Mouse (Mus musculus) forebrain, embryonic 14.5 days (tissue): ENCODE measurements at regions not wholly inside any gene's neighbourhood (a gene's known extent, or its start where the extent isn't known, plus 50 kb on each side); places are given as distances from the start of the nearest gene placed in this dataset. TPM values are rescaled to one million over a fixed set of nuclear protein-coding genes. Genes with fewer than 3 reads are reported as not detected.
A peak's percentile ranks its signal among the peaks of the same experiment; 100 is the strongest.

Source experiments
- ATAC-seq: fragments of 200-750 bp; cut with Nextera tagmentation; 2 replicates; pipeline ENCODE4 v1.8.0; 2017; ENCODE audit warnings: mild to moderate bottlenecking, moderate library complexity
- DNase-seq: peaks from one replicate; pipeline ENCODE4 v3.0.0-alpha.2; 2015; ENCODE audit warnings: low spot score
- H3K27ac ChIP-seq: fragments of 300-500 bp; sonication (generic); 2 replicates; pipeline ENCODE4 v1.5.1; 2014; ENCODE audit warnings: low read depth, mild to moderate bottlenecking, control low read depth, low read length, moderate library complexity
- H3K27me3 ChIP-seq: fragments of 300-500 bp; sonication (generic); replicated peaks from 2 replicates; pipeline ENCODE4 v1.6.1; 2014; ENCODE audit warnings: low read length, control low read depth, mixed read lengths; ENCODE audit not compliant: control insufficient read depth, insufficient read depth
- H3K36me3 ChIP-seq: fragments of 300-500 bp; sonication (generic); 2 replicates; pipeline ENCODE4 v1.6.1; 2014; ENCODE audit warnings: low read length, control low read depth; ENCODE audit not compliant: control insufficient read depth, insufficient read depth
- H3K4me1 ChIP-seq: fragments of 300-500 bp; sonication (generic); 2 replicates; pipeline ENCODE4 v1.6.1; 2014; ENCODE audit warnings: antibody characterized with exemption, low read length, control low read depth; ENCODE audit not compliant: control insufficient read depth, insufficient read depth
- H3K4me2 ChIP-seq: fragments of 300-500 bp; sonication (generic); 2 replicates; pipeline ENCODE4 v1.6.1; 2014; ENCODE audit warnings: mild to moderate bottlenecking, control low read depth, low read length
- H3K4me3 ChIP-seq: fragments of 300-500 bp; sonication (generic); 2 replicates; pipeline ENCODE4 v1.5.1; 2014; ENCODE audit warnings: low read depth, low read length, control low read depth
- H3K9ac ChIP-seq: fragments of 300-500 bp; sonication (generic); 2 replicates; pipeline ENCODE4 v1.6.1; 2014; ENCODE audit warnings: mild to moderate bottlenecking, low read length, control low read depth, moderate library complexity
- H3K9me3 ChIP-seq: fragments of 300-500 bp; sonication (generic); replicated peaks from 2 replicates; pipeline ENCODE4 v1.6.1; 2016; ENCODE audit warnings: low read length, control low read depth, mixed read lengths; ENCODE audit not compliant: control insufficient read depth
- WGBS: fragments of 180-500 bp; shearing (Covaris S2); extraction: QIAGEN DNeasy Blood & Tissue Kit; methylation state at CpG from one replicate; pipeline ENCODE4 v1.1.7; 2014; 5-methylcytosine and 5-hydroxymethylcytosine counted together
- microRNA-seq: library from miRNA; unstranded; fragments of <30 nt; microRNA quantifications from one replicate; pipeline ENCODE4, GENCODE M21; 2016

DNA sequence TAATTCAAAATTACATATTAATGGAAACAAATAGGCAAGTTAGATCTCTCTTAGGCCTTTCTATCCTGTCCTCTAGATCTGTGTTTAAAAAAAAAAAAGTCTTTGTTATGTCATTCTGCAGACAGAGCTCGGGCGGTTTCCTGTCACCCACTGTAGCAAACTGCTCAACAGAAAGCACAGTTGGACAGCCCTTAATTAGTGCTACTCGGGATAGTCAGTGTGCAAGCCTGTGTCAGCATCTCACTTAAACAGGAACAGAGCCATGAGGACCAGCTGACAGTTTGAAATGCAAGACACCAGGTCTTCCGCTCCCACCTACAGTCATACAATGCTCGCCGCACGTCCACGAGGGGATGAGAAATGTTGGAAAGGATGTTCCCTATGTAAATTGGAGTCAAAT lies 170.5 kb downstream of the Nr4a2 start:
- Histone ChIP-seq H3K27ac (no peak overlapping the region), H3K4me2 (no peak overlapping the region), H3K27me3 (no peaks in the 10 kb centered on the region), H3K9me3 (no peaks in the 10 kb centered on the region), H3K4me1 (no peaks in the 10 kb centered on the region), H3K9ac (no peak overlapping the region), H3K4me3 (no peak overlapping the region), H3K36me3 (no peaks in the 10 kb centered on the region)
- WGBS: 62% methylated on average over 8 of the region's 8 CpGs
- DNase-seq: peak; percentile 33
- peak; percentile 61; the same call in 1 of the 2 replicates for ATAC-seq

- Histone ChIP-seq H3K4me1 (no peaks in the 10 kb centered on the region), H3K27me3 (no peaks in the 10 kb centered on the region), H3K9ac (no peak overlapping the region), H3K4me2 (no peak overlapping the region), H3K9me3 (no peaks in the 10 kb centered on the region), H3K36me3 (no peaks in the 10 kb centered on the region), H3K27ac (no peak overlapping the region), H3K4me3 (no peak overlapping the region)
- no peak for ATAC-seq
- 95% methylated on average over 5 of the region's 5 CpGs for WGBS
- no peak for DNase-seq
Observed at GRCm38 (mm10) chr2:56912531-56912930, 211.3 kb downstream of the Nr4a2 start.

- DNase-seq (no peak), ATAC-seq (no peak)
- no peaks in the 10 kb centered on the region for H3K9me3 ChIP-seq
- H3K4me3 ChIP-seq: no peak overlapping the region
- no peak overlapping the region for H3K27ac ChIP-seq
- no peaks in the 10 kb centered on the region for H3K27me3 ChIP-seq
- H3K36me3 ChIP-seq: no peaks in the 10 kb centered on the region
- no peak overlapping the region for H3K9ac ChIP-seq
- WGBS: 80% methylated on average over 2 of the region's 2 CpGs
- H3K4me2 ChIP-seq: no peak overlapping the region
- no peaks in the 10 kb centered on the region for H3K4me1 ChIP-seq
Observed at GRCm38 (mm10) chr2:56909096-56909865, 214.5 kb downstream of the Nr4a2 start.

- WGBS: 13% methylated on average over 3 of the region's 3 CpGs
- Histone ChIP-seq H3K27ac (no peak overlapping the region), H3K36me3 (no peaks in the 10 kb centered on the region), H3K9ac (no peak overlapping the region), H3K27me3 (no peaks in the 10 kb centered on the region), H3K4me3 (no peak overlapping the region), H3K4me2 (no peak overlapping the region), H3K9me3 (no peaks in the 10 kb centered on the region), H3K4me1 (no peaks in the 10 kb centered on the region)
- ATAC-seq (no peak), DNase-seq (peak; percentile 4)
Observed at GRCm38 (mm10) chr2:56885181-56885580, 238.6 kb downstream of the Nr4a2 start.

- no peaks in the 10 kb centered on the region for H3K27me3 ChIP-seq
- no peak overlapping the region for H3K27ac ChIP-seq
- no peak overlapping the region for H3K4me2 ChIP-seq
- WGBS: 81% methylated on average over 2 of the region's 2 CpGs
- ATAC-seq: no peak
- no peak overlapping the region for H3K4me3 ChIP-seq
- no peaks in the 10 kb centered on the region for H3K9me3 ChIP-seq
- no peaks in the 10 kb centered on the region for H3K4me1 ChIP-seq
- no peaks in the 10 kb centered on the region for H3K36me3 ChIP-seq
- DNase-seq: no peak
- no peak overlapping the region for H3K9ac ChIP-seq
Observed at GRCm38 (mm10) chr2:56860776-56861175, 263.0 kb downstream of the Nr4a2 start.

DNA sequence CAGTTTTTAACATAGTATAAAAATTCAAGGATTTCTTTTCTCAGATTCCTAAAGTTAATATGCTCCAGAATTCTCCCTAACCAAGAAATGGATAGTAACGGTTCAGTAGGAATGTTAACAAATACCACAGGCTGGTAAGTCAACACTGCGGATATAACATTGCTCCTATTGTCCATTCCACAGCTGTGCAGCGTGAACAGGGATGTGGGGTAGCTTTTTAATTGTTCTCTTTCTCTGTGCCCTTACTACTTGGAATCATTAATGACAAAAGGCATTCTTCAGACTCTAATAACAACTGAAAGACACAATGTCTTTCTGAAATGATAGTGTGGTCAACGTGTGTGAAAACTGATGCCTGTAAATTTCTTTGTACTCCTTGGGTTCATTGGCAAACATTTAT lies 303.3 kb downstream of the Nr4a2 start:
- Histone ChIP-seq H3K9ac (no peak overlapping the region), H3K4me3 (no peak overlapping the region), H3K36me3 (no peaks in the 10 kb centered on the region), H3K9me3 (no peaks in the 10 kb centered on the region), H3K4me2 (no peak overlapping the region), H3K27me3 (no peaks in the 10 kb centered on the region), H3K4me1 (no peaks in the 10 kb centered on the region), H3K27ac (no peak overlapping the region)
- no peak for ATAC-seq
- DNase-seq: no peak
- WGBS: 40% methylated on average over 4 of the region's 4 CpGs

DNA sequence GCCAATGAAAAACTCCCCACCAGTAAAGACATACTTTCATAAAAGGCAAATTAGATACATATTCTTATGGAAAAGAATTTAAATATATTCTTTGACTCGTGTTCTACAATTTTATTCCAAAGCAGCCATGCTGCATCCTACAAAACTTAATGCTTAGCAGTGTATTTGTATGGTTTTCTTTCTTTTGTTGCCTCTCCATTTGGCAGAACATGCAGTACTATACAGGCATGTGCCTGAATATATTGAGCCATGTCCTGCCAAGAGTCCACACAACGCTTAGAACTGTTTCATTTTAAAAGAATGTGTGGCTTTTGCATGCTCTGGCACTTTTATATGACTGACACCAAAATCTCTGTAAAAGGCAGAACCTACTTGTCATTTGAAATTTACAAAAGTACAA lies 339.0 kb downstream of the Nr4a2 start:
- no peak for ATAC-seq
- H3K4me1 ChIP-seq: no peaks in the 10 kb centered on the region
- no peak for DNase-seq
- no peaks in the 10 kb centered on the region for H3K36me3 ChIP-seq
- H3K27me3 ChIP-seq: no peaks in the 10 kb centered on the region
- H3K4me2 ChIP-seq: no peak overlapping the region
- no peak overlapping the region for H3K9ac ChIP-seq
- WGBS: 78% methylated on average over 2 of the region's 2 CpGs
- no peak overlapping the region for H3K27ac ChIP-seq
- no peaks in the 10 kb centered on the region for H3K9me3 ChIP-seq
- H3K4me3 ChIP-seq: no peak overlapping the region

Small RNA genes lying in the stretch of these regions (microRNA-seq; reads per million reads assigned to microRNA genes)
- not detected for gene Mir195b
